Mouse (Mus musculus) adrenal gland, adult 18-20 months (tissue): Measurements from ENCODE around the gene Nox1. TPM values are rescaled to one million over a fixed set of nuclear protein-coding genes. Genes with fewer than 3 reads are reported as not detected.
"Not testable (repeated sequence)": the region's sequence is repeated elsewhere in the genome, so short reads cannot be mapped to it uniquely, and the experiment has no call there.

Experiments
- DNase-seq, 2 experiments: peaks; one replicate each; pipeline ENCODE4 v3.0.0; 2021 to 2022; ENCODE audit warnings: low spot score in 2 of 2
- long read RNA-seq, 2 experiments: library from polyadenylated mRNA; stranded (forward); transcript quantifications; one replicate each; pipeline ENCODE4 v2.0.0; 2021
- total RNA-seq, 2 experiments: library from RNA; stranded (reverse); gene quantifications; 1 replicate in 1 of 2; 2 replicates in 1 of 2; pipeline ENCODE4 v1.2.3; 2021

Nox1 gene
- not detected for total RNA-seq
- long read RNA-seq, experiment 1: 0 reads
- long read RNA-seq, experiment 2: 0 reads

GRCm38 (mm10) chrX:134221856-134222255, at the start of gene Nox1:
Gene Nox1, minus strand, starts transcription at chrX:134221956.
- no peak for DNase-seq

GRCm38 (mm10) chrX:134262129-134262528, 40.4 kb upstream of the Nox1 start:
- no peak for DNase-seq

- peak in 1 of 2 experiments; percentile 25 for DNase-seq
Measured at GRCm38 (mm10) chrX:134261191-134261590, 39.4 kb upstream of the Nox1 start.

- DNase-seq: no peak
Measured at GRCm38 (mm10) chrX:134248202-134248601, 26.4 kb upstream of the Nox1 start.

GRCm38 (mm10) chrX:134245946-134246345, 24.2 kb upstream of the Nox1 start:
- DNase-seq: no peak

GRCm38 (mm10) chrX:134238266-134238665, 16.5 kb upstream of the Nox1 start:
- DNase-seq: no peak

- DNase-seq: no peak
Measured at GRCm38 (mm10) chrX:134233048-134233447, 11.3 kb upstream of the Nox1 start.

GRCm38 (mm10) chrX:134220618-134221017, 1.1 kb downstream of the Nox1 start:
- DNase-seq: no peak

- DNase-seq: no peak
Measured at GRCm38 (mm10) chrX:134218161-134218560, 3.6 kb downstream of the Nox1 start.

- DNase-seq: no peak
Measured at GRCm38 (mm10) chrX:134211151-134211642, 10.6 kb downstream of the Nox1 start.

- DNase-seq: no peak
Measured at GRCm38 (mm10) chrX:134208491-134208890, 13.3 kb downstream of the Nox1 start.

GRCm38 (mm10) chrX:134187201-134187600, 34.6 kb downstream of the Nox1 start, which contains the start of gene Arl13a:
Gene Arl13a, plus strand, starts transcription at chrX:134187501.
- not testable (repeated sequence) for DNase-seq

- DNase-seq: no peak
Measured at GRCm38 (mm10) chrX:134174699-134175098, 47.1 kb downstream of the Nox1 start.

GRCm38 (mm10) chrX:134170584-134170983, 51.2 kb downstream of the Nox1 start:
- no peak for DNase-seq

GRCm38 (mm10) chrX:134163484-134163883, 58.3 kb downstream of the Nox1 start:
- DNase-seq: no peak

- no peak for DNase-seq
Measured at GRCm38 (mm10) chrX:134162826-134163225, 58.9 kb downstream of the Nox1 start.

- no peak for DNase-seq
Measured at GRCm38 (mm10) chrX:134162043-134162720, 59.6 kb downstream of the Nox1 start, which contains the start of gene Xkrx. Gene Xkrx, minus strand, starts transcription at chrX:134162076.

- DNase-seq: no peak
Measured at GRCm38 (mm10) chrX:134160442-134160841, 61.3 kb downstream of the Nox1 start.

- DNase-seq: no peak
Measured at GRCm38 (mm10) chrX:134158151-134158550, 63.6 kb downstream of the Nox1 start.

GRCm38 (mm10) chrX:134141986-134142385, 79.8 kb downstream of the Nox1 start:
- DNase-seq: no peak

- no peak for DNase-seq
Measured at GRCm38 (mm10) chrX:134141551-134141950, 80.2 kb downstream of the Nox1 start.

- no peak for DNase-seq
Measured at GRCm38 (mm10) chrX:134140024-134140423, 81.7 kb downstream of the Nox1 start.

- DNase-seq: no peak
Measured at GRCm38 (mm10) chrX:134133821-134134220, 87.9 kb downstream of the Nox1 start.
